Mouse (Mus musculus) gastrocnemius, adult 8-10 months (tissue): Measurements from ENCODE around the gene Jagn1. TPM values are rescaled to one million over a fixed set of nuclear protein-coding genes. Genes with fewer than 3 reads are reported as not detected.
A peak's percentile ranks its signal among the peaks of the same experiment; 100 is the strongest.

Experiments used
- DNase-seq, 2 experiments: peaks; one replicate each; pipeline ENCODE4 v3.0.0; 2022; ENCODE audit warnings: low spot score in 2 of 2
- microRNA-seq: library from miRNA; unstranded; fragments of <30 nt; microRNA quantifications from one replicate; pipeline ENCODE4 v1.2.0, GENCODE M21; 2022
- total RNA-seq, 4 experiments: library from RNA; stranded (reverse); gene quantifications; 2 replicates each; pipeline ENCODE4 v1.2.4; 2022

The Jagn1 gene
- total RNA-seq, 4 experiments from 2014 or later: 27.4 to 30.4 (median 29.1) TPM

DNA sequence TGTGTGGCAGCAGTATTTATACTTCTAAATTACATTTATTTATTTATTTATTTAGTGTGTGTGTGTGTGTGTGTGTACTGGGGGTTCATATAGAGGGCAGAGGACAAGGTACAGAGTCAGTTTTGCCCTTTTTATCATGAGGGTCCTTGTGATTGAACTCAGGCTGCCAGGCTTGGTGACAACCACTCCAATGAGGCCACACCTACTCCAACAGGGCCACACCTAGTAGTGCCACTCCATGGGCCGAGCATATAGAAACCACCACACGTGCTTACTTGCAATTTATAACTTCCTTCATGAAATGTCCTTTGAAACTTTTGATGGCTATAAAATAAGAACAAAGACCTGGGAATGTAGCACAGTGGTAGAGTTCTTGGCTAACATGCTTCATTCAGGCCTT lies 30.9 kb downstream of the Jagn1 start:
- no peak for DNase-seq

DNA sequence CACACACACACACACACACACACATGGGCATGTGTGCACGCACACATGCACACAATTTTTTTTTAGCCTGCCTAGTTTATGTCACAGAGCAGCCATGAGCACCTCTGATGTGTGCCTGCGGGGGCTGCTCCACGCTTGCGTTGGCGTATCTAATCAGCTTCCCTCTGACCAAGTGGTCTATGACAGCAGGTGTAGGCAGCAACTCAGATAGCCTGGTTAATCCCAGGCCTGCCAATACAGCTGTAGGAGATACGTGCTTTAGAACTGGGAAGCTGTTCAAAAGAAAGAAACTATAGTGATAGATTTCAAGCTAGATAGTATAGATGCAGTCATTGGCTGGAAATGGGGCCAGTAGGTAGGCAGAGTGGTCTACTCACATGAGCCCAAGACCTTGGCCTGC lies 31.3 kb downstream of the Jagn1 start:
- DNase-seq: no peak

DNA sequence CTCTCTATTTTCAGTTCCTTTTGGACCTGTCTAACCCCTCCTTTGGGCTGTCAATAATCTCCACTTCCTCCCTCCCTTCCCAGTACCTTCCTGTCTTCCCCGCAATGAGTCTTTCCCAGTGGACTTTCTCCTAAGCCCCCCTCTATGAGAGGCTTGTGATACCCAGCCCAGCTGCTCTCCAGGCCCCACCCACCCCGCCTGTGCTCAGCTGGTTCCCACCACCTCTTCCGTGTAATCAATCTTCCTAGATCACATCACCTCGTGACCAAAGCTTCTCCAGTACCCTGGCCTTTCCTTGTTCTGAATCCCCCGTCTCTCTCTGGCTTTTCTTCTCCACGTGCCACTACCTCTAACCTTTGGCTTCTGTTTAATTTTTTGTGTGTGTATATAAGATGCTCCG lies 35.0 kb downstream of the Jagn1 start:
- no peak for DNase-seq

DNA sequence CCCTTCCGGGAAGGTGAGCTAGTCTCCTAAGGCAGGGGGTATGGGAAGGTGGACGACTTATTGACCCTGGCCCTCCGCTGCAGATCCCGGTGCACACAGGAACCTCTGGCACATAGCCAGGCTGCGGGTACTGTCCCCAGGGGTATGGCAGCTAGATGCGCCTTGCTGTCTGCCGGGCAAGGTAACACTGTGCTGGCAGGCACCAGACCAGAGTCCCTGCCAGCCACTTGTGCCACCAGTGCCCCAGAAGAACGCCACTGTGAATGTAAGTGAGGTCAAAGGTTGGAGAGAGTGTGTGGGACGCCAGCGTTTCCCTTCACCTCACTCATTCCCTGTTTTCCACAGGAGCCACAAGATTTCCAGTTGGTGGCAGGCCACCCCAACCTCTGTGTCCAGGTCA lies 36.5 kb downstream of the Jagn1 start:
- DNase-seq: no peak

DNA sequence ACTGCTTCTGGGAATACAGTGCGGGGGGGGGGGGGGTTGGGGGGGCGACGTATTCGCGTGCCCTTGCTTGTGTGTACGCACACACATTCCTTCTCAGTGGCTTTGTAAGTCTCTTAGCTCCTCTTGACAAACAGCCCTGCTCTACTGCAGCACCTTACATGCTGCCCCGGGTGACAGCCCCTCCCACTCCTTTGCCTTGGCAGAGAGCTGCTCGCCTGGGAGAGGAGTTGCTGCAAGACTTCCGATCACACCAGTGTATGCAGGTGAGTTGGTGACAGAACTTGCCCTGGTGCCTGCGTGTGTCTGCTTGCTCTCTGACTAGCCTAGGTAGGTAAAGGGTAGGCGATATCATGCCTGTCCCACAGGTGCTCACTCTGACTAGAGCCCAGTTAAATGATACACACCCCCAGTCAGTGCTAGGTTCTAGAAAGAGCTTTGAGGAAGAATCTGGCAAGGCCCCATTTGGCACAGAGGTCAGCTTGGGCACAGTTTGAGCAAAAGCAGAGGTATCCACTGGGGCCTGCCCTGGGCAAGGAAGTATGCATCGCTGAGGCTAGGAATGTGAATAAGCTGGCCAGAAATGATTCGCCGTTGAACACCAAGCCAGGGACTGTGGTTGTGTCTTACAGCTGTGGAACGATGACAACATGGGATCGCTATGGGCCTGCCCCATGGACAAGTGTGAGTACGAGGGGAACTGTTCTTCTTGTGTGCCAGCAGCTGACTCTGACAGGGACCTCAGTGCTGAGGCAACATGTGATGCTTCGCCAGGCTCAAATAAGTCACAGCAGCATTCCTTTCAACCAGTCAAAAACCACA lies 38.4 kb downstream of the Jagn1 start:
- no peak for DNase-seq

DNA sequence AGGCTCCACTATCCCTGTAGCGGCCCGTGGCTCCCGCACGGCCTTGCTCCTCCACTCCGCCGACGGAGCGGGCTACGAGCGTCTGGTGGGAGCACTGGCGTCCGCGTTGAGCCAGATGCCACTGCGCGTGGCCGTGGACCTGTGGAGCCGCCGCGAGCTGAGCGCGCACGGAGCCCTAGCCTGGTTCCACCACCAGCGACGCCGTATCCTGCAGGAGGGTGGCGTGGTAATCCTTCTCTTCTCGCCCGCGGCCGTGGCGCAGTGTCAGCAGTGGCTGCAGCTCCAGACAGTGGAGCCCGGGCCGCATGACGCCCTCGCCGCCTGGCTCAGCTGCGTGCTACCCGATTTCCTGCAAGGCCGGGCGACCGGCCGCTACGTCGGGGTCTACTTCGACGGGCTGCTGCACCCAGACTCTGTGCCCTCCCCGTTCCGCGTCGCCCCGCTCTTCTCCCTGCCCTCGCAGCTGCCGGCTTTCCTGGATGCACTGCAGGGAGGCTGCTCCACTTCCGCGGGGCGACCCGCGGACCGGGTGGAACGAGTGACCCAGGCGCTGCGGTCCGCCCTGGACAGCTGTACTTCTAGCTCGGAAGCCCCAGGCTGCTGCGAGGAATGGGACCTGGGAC lies 40.2 kb downstream of the Jagn1 start:
- peak in 1 of 2 experiments; percentile 45 for DNase-seq

DNA sequence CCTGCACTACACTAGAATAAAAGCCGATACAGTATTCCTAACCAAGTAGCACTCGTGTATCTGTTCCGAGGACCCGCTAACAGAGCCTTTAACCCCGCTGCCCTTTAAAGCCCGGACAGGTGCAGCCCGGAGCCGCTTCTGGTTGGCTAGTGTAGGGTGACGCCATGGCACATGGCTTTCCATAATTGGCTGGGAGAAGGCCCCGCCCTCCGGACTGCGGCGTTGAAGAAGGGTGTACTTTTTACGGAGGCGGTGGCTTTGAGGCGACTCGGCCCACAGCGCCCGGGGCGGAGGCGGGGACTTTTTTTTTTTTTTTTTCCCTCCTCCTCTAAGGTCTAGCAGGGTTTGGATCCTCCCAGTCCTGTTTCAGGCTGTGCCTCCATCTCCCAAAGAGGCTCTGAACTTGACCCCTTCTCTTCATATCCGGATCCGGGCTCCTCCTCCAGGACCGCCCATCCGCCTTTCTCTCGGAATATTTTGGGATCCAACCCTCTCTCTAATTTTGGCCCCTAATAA lies 40.8 kb downstream of the Jagn1 start, which contains the start of gene Creld1:
Gene Creld1, plus strand, starts transcription at position 198 of the 516 bp plus-strand sequence.
- DNase-seq: peak; percentile 92 to 95

DNA sequence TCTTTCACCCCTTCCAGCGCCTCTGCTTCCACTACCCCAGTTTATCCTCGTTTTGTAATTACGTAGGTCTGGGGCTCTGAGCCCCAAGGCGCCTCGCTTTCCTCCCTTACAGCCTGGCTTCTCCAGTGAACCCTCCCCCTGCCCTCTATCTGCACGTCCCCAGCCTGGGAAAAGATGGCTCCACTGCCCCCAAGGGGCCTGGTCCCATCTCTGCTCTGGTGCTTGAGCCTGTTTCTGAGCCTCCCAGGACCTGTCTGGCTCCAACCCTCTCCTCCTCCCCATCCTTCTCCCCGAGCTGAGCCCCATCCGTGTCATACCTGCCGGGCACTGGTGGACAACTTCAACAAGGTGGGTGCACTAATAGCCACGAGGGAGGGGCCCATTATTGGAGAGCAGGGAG lies 41.4 kb downstream of the Jagn1 start:
- no peak for DNase-seq

DNA sequence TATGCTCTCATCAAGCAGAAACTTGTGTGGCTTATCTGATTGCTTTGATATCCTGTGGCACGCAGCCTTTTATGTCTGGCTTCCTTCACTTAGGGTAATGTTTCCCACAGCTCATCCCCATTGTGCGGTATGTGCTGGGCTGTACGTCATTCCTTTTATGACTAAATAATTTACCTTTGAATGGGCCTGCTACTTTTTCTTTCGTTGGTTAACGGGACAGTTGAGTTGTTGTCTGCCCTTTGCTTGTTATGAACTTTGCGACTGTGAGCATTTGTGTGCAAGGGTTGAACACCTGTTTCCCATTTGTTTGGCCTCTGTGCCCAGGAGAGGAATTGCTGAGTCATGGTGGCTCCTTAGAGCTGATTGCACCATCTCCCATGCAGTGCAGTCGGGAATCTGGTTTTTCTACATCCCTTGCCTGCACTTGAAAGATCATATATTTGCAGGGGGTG lies 44.8 kb downstream of the Jagn1 start:
- no peak for DNase-seq

DNA sequence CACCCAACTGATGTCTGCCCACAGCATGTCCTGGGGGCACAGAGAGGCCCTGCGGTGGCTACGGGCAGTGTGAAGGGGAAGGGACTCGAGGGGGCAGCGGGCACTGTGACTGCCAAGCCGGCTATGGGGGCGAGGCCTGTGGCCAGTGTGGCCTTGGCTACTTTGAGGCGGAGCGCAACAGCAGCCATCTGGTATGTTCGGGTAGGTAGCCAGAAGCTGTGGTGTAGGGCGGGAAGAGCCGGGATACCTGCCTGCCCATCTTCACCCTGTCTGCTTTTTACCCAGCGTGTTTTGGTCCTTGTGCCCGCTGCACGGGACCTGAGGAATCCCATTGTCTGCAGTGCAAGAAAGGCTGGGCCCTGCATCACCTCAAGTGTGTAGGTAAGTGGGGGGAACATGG lies 47.0 kb downstream of the Jagn1 start:
- no peak for DNase-seq

DNA sequence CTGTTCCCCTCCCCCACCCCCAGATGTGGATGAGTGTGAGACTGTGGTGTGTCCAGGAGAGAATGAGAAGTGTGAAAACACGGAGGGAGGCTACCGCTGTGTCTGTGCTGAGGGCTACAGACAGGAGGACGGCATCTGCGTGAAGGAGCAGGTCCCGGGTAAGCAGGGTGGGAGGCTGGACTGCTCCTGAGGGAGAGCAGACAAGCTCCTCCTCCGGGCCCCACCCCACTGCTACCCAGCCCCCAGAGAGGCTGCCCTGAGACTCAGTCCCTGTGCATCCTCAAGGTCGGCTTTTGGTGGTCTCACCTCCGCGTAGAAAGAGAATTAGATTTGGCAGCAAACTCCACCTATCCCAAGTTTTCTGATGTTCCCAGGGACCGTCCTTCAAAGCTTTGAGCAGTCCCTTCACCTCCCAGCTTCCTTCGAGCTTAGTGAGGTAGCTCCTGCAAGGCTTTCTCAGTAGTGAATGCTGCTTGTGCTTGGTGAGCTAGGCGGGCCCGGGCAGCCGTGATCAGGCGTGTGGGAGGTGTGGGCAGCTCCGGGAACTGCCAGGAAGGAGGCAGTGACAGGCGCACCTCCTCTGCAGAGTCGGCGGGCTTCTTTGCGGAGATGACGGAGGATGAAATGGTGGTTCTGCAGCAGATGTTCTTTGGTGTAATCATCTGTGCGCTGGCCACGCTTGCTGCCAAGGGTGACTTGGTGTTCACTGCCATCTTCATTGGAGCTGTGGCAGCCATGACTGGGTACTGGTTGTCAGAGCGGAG lies 49.9 kb downstream of the Jagn1 start:
- no peak for DNase-seq

DNA sequence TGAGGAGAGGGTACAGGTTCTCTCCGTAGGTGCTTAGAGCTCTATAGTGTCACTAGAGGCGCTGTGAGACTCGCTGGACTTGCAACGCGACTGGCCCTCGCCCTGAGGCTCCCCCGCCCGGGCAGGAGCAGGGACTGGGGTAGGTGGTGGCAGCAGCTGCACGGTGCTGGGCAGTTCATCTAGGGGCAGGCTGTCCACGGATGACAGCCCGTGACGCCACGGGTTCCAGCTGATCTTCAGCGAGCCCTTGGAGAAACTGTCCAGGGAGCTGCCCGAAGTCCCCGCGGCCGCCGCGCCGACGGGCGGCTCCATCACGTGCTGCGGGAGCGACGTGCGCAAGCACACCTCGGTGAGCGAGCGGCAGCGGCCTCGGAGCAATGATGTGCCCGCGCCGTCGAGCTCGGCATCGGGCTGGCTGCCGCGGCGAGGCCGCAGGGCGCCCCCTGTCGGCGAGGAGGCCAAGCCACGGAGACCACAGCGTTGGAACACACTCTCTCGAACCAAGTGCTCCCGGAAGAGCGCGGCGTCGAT lies 52.0 kb downstream of the Jagn1 start:
- peak; percentile 42 to 59 for DNase-seq

DNA sequence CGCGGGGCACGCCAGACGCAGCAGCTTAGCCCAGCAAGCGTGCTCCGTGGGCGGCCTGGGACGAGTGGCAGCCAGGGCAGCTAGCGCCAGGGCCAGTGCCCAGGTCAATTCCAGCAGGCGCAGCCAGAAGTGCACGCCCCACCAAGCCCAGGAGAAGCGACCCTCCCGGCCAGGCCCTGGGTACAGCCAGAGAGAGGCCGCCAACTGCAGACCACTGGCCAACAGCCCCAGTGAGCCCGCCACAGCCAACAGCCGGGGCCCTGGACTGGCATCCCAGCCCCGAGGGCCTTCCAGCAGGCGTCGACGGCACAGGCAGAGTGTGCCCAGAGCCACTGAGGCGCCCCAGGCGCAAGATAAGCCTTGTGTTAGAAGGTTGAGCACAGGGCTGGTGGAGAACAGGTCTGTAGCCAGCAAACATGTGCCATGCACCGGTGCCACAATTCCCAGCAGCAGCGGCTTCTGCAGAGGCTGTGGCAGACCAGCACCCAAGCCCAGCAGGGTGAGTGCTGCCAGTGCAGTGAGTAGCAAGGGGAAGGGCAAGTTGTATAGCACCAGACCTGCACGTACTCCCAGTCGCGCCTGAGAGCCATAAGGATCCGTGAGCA lies 52.8 kb downstream of the Jagn1 start:
- no peak for DNase-seq

Small RNA genes within 50 kb of the gene (microRNA-seq; reads per million reads assigned to microRNA genes)
- not detected for gene Gm24387

Other genes starting within 250 kb of the Jagn1 start
- under 1 TPM; 0.34 to 0.46 (median 0.40) TPM for gene Lhfpl4, start 247.2 kb upstream of the Jagn1 start, total RNA-seq
- gene Mtmr14, start 204.7 kb upstream of the Jagn1 start, total RNA-seq: 10 to 100 TPM; 14.2 to 17.0 (median 16.3) TPM
- not detected for gene Cpne9, start 160.3 kb upstream of the Jagn1 start, total RNA-seq
- gene Brpf1, start 135.4 kb upstream of the Jagn1 start, total RNA-seq: 10 to 100 TPM in 1 of 4 experiments, 1 to 10 TPM in 3; 8.0 to 11.1 (median 9.5) TPM
- gene Ogg1, start 115.6 kb upstream of the Jagn1 start, total RNA-seq: 1 to 10 TPM; 4.3 to 7.6 (median 5.2) TPM
- gene Camk1, start 98.6 kb upstream of the Jagn1 start, total RNA-seq: 10 to 100 TPM; 37.4 to 43.2 (median 40.5) TPM
- 10 to 100 TPM; 11.6 to 17.1 (median 14.0) TPM for gene Tada3, start 64.7 kb upstream of the Jagn1 start, total RNA-seq
- 10 to 100 TPM; 50.8 to 57.8 (median 55.8) TPM for gene Arpc4, start 64.5 kb upstream of the Jagn1 start, total RNA-seq
- gene Ttll3, start 53.3 kb upstream of the Jagn1 start, total RNA-seq: under 1 TPM; 0.27 to 0.94 (median 0.83) TPM
- 10 to 100 TPM in 1 of 4 experiments, 1 to 10 TPM in 3; 5.9 to 12.8 (median 6.8) TPM for gene Rpusd3, start 23.2 kb upstream of the Jagn1 start, total RNA-seq
- 10 to 100 TPM in 3 of 4 experiments, 1 to 10 TPM in 1; 3.8 to 35.8 (median 19.8) TPM for gene Cidec, start 6.8 kb upstream of the Jagn1 start, total RNA-seq
- under 1 TPM; 0.12 to 0.44 (median 0.28) TPM for gene Il17re, start 15.9 kb downstream of the Jagn1 start, total RNA-seq
- gene Il17rc, start 28.9 kb downstream of the Jagn1 start, total RNA-seq: 1 to 10 TPM; 3.9 to 7.5 (median 4.7) TPM
- gene Creld1, start 40.7 kb downstream of the Jagn1 start, total RNA-seq: 10 to 100 TPM; 46.7 to 56.2 (median 49.2) TPM
- not detected for gene Prrt3, start 59.4 kb downstream of the Jagn1 start, total RNA-seq
- 10 to 100 TPM; 51.5 to 58.0 (median 55.0) TPM for gene Emc3, start 89.1 kb downstream of the Jagn1 start, total RNA-seq
- gene Fancd2, start 89.1 kb downstream of the Jagn1 start, total RNA-seq: under 1 TPM in 3 of 4 experiments, not detected in 1; 0.07 to 0.24 (median 0.24) TPM
- not detected for gene Fancd2os, start 158.1 kb downstream of the Jagn1 start, total RNA-seq
- gene Brk1, start 162.2 kb downstream of the Jagn1 start, total RNA-seq: 10 to 100 TPM; 37.5 to 44.8 (median 44.1) TPM
- 1 to 10 TPM; 5.3 to 7.3 (median 6.2) TPM for gene Vhl, start 181.4 kb downstream of the Jagn1 start, total RNA-seq
- gene Irak2, start 195.9 kb downstream of the Jagn1 start, total RNA-seq: 1 to 10 TPM; 3.3 to 7.4 (median 4.7) TPM